ENCODE assay signal across 8 mouse cellular contexts in genomic region chr4:109279689-109280458, GRCm38 (mm10). TPM values are rescaled to one million over a fixed set of nuclear protein-coding genes. Genes with fewer than 3 reads are reported as not detected.
DNase-seq lines count a peak whose midpoint lies in the region; ATAC-seq and TF ChIP-seq lines count a peak whose summit lies in the region.

Gene Eps15 (plus strand): TSS chr4:109280268.

- peak within 1 kb of the TSS; percentile 58 for H3K27ac ChIP-seq in CH12.LX (ENCODE audit: insufficient read depth, low read depth)
- H3K27ac ChIP-seq in forebrain, embryonic 12.5 days, result no peak within 1 kb of the TSS; the same call in 1 of the 2 replicates
- peak within 1 kb of the TSS; percentile 79 for H3K27ac ChIP-seq in heart, postnatal 0 days (ENCODE audit: low read depth)
- peak within 1 kb of the TSS; percentile 93 for H3K27ac ChIP-seq in liver, embryonic 16.5 days (ENCODE audit: low read length)
- peak within 1 kb of the TSS; percentile 70 for H3K27ac ChIP-seq in neural tube, embryonic 13.5 days (replicated peaks)
- H3K27ac ChIP-seq in testis, adult 2 months (ENCODE audit: control insufficient read depth, insufficient read depth, low read depth, low read length), result peak within 1 kb of the TSS; percentile 64

- TF ChIP-seq CTCF in CH12.LX (conservative IDR thresholded peaks at IDR 0.05 in 1 of 2, IDR thresholded peaks at IDR 0.05 in 1 of 2; ENCODE audit: low read depth in 2 of 2, low read length in 2 of 2), result no peak
- no peak for TF ChIP-seq CTCF in heart, postnatal 0 days (IDR thresholded peaks at IDR 0.05; ENCODE audit: low read depth)
- TF ChIP-seq CTCF in testis, adult 2 months (IDR thresholded peaks at IDR 0.05; ENCODE audit: control insufficient read depth, insufficient read depth, insufficient replicate concordance, low read depth, low read length), result no peak

- dilution Hi-C loops in CH12.LX (cut with MboI; ENCODE audit: extremely low pct_ligation_motif_present, extremely low pct_unique_long_range_greater_than_20kb, low sequenced_read_pairs), result no loop called here

- H3K27me3 ChIP-seq in CH12.LX (replicated peaks), result no peaks in the 10 kb centered on the region
- H3K27me3 ChIP-seq in forebrain, embryonic 12.5 days, result 0 out of 2 replicates have a peak, but pooled peaks cover 3% of the 10 kb centered on the region
- H3K27me3 ChIP-seq in heart, postnatal 0 days (ENCODE audit: control insufficient read depth, insufficient read depth, low read length), result no peaks in the 10 kb centered on the region
- no peaks in the 10 kb centered on the region for H3K27me3 ChIP-seq in liver, embryonic 16.5 days (ENCODE audit: control insufficient read depth, insufficient read depth, low read depth, low read length)
- no peaks in the 10 kb centered on the region for H3K27me3 ChIP-seq in neural tube, embryonic 13.5 days
- no peaks in the 10 kb centered on the region for H3K27me3 ChIP-seq in testis, adult 2 months (ENCODE audit: control insufficient read depth, insufficient read depth, low read length)

- peak; percentile 69 for TF ChIP-seq POLR2A in CH12.LX (IDR thresholded peaks at IDR 0.05; ENCODE audit: low read depth, low read length)
- no peak; the same call in 1 of the 2 replicates for TF ChIP-seq POLR2A in testis, adult 2 months (IDR thresholded peaks at IDR 0.05; ENCODE audit: control insufficient read depth, low read depth, low read length)

- peaks cover 8 to 34% of the 10 kb centered on the region in 2 experiments for H3K4me1 ChIP-seq in CH12.LX (ENCODE audit: control insufficient read depth in 1 of 2, insufficient read depth in 2 of 2)
- H3K4me1 ChIP-seq in forebrain, embryonic 12.5 days, result 0 out of 2 replicates have a peak, but pooled peaks cover 9% of the 10 kb centered on the region
- H3K4me1 ChIP-seq in heart, postnatal 0 days (ENCODE audit: control insufficient read depth, insufficient read depth), result peaks cover 12% of the 10 kb centered on the region
- peaks cover 21% of the 10 kb centered on the region for H3K4me1 ChIP-seq in liver, embryonic 16.5 days (ENCODE audit: control insufficient read depth, low read depth, low read length)
- H3K4me1 ChIP-seq in neural tube, embryonic 13.5 days (replicated peaks), result peaks cover 23% of the 10 kb centered on the region
- peaks cover 2% of the 10 kb centered on the region for H3K4me1 ChIP-seq in testis, adult 2 months (ENCODE audit: control insufficient read depth, insufficient read depth, low read length)

- DNase-seq in CH12.LX (ENCODE audit: extremely low read depth), result peak; percentile 93
- peak; percentile 92 for DNase-seq in c-Kit-positive CD71-positive TER-119-negative erythroid progenitor cells, embryonic 14.5 days (ENCODE audit: low read depth)
- DNase-seq in heart, postnatal 0 days (ENCODE audit: low spot score), result peak; percentile 91
- DNase-seq in kidney, postnatal 4 days, result peak; percentile 94 to 97

- H3K4me2 ChIP-seq in CH12.LX (ENCODE audit: insufficient read depth, low read depth, poor library complexity, severe bottlenecking), result peak within 1 kb of the TSS; percentile 84
- H3K4me2 ChIP-seq in forebrain, embryonic 12.5 days, result peak within 1 kb of the TSS; percentile 81
- H3K4me2 ChIP-seq in heart, postnatal 0 days (ENCODE audit: low read depth, low read length), result peak within 1 kb of the TSS; percentile 85
- peak within 1 kb of the TSS; percentile 81 for H3K4me2 ChIP-seq in liver, embryonic 16.5 days (ENCODE audit: low read depth, low read length)
- H3K4me2 ChIP-seq in neural tube, embryonic 13.5 days, result peak within 1 kb of the TSS; percentile 77

- peaks cover 0 to 2% of the 10 kb centered on the region in 2 experiments for H3K36me3 ChIP-seq in CH12.LX (replicated peaks in 1 of 2; ENCODE audit: control insufficient read depth in 1 of 2, insufficient read depth in 1 of 2, low read length in 1 of 2)
- H3K36me3 ChIP-seq in forebrain, embryonic 12.5 days (replicated peaks), result no peaks in the 10 kb centered on the region
- H3K36me3 ChIP-seq in heart, postnatal 0 days (replicated peaks; ENCODE audit: control insufficient read depth, insufficient read depth, low read length), result no peaks in the 10 kb centered on the region
- H3K36me3 ChIP-seq in liver, embryonic 16.5 days (ENCODE audit: control insufficient read depth, insufficient read depth), result no peaks in the 10 kb centered on the region
- no peaks in the 10 kb centered on the region for H3K36me3 ChIP-seq in neural tube, embryonic 13.5 days
- H3K36me3 ChIP-seq in testis, adult 2 months (ENCODE audit: control insufficient read depth, insufficient read depth, low read length), result no peaks in the 10 kb centered on the region

- H3K79me2 ChIP-seq in CH12.LX (replicated peaks; ENCODE audit: control insufficient read depth, extremely low read depth, insufficient read depth, poor library complexity, severe bottlenecking), result peaks cover 34% of the 10 kb centered on the region

- peak within 1 kb of the TSS; percentile 79 to 93 (median 92) for H3K4me3 ChIP-seq in CH12.LX (replicated peaks in 1 of 3; ENCODE audit: low read depth in 2 of 3, low read length in 2 of 3, poor library complexity in 1 of 3)
- peak within 1 kb of the TSS; percentile 90 for H3K4me3 ChIP-seq in forebrain, embryonic 12.5 days (replicated peaks)
- H3K4me3 ChIP-seq in heart, postnatal 0 days (ENCODE audit: low read depth, low read length), result peak within 1 kb of the TSS; percentile 86
- H3K4me3 ChIP-seq in liver, embryonic 16.5 days (ENCODE audit: low read depth, low read length), result peak within 1 kb of the TSS; percentile 96
- peak within 1 kb of the TSS; percentile 72 for H3K4me3 ChIP-seq in neural tube, embryonic 13.5 days
- H3K4me3 ChIP-seq in testis, adult 2 months (ENCODE audit: control insufficient read depth, low read depth, low read length), result peak within 1 kb of the TSS; percentile 95

- in situ Hi-C loops in CH12.LX (cut with MboI; ENCODE audit: low pct_ligation_motif_present, low pct_unique_long_range_greater_than_20kb, low sequenced_read_pairs), result no loop called here

- no peaks in the 10 kb centered on the region for H3K9me3 ChIP-seq in CH12.LX (replicated peaks; ENCODE audit: low read length)
- no peaks in the 10 kb centered on the region for H3K9me3 ChIP-seq in forebrain, embryonic 12.5 days
- H3K9me3 ChIP-seq in heart, postnatal 0 days (replicated peaks; ENCODE audit: control insufficient read depth, low read length), result no peaks in the 10 kb centered on the region
- no peaks in the 10 kb centered on the region for H3K9me3 ChIP-seq in liver, embryonic 16.5 days (replicated peaks; ENCODE audit: control insufficient read depth, low read length)
- H3K9me3 ChIP-seq in neural tube, embryonic 13.5 days, result no peaks in the 10 kb centered on the region

- H3K9ac ChIP-seq in CH12.LX (ENCODE audit: insufficient read depth, low read depth), result peak within 1 kb of the TSS; percentile 93
- H3K9ac ChIP-seq in forebrain, embryonic 12.5 days, result peak within 1 kb of the TSS; percentile 82
- peak within 1 kb of the TSS; percentile 84 for H3K9ac ChIP-seq in heart, postnatal 0 days (replicated peaks; ENCODE audit: low read depth, low read length)
- peak within 1 kb of the TSS; percentile 98 for H3K9ac ChIP-seq in liver, embryonic 16.5 days (ENCODE audit: low read depth, low read length)
- peak within 1 kb of the TSS; percentile 81 for H3K9ac ChIP-seq in neural tube, embryonic 13.5 days

- peak; percentile 95 for ATAC-seq in forebrain, embryonic 12.5 days (ENCODE audit: low FRiP score)
- peak; percentile 96 for ATAC-seq in heart, postnatal 0 days (ENCODE audit: insufficient read depth, low read depth)
- peak; percentile 96 for ATAC-seq in liver, embryonic 16.5 days (ENCODE audit: low read depth)
- peak; percentile 95 for ATAC-seq in neural tube, embryonic 13.5 days (ENCODE audit: low read depth)

- WGBS in forebrain, embryonic 12.5 days, result 4% methylated on average over 34 of the region's 44 CpGs
- 4% methylated on average over 28 of the region's 44 CpGs for WGBS in heart, postnatal 0 days
- 2% methylated on average over 37 of the region's 44 CpGs for WGBS in liver, embryonic 16.5 days (ENCODE audit: insufficient replicate concordance)
- WGBS in neural tube, embryonic 13.5 days, result 5% methylated on average over 26 of the region's 44 CpGs

- no peak for TF ChIP-seq RAD21 in CH12.LX (IDR thresholded peaks at IDR 0.05; ENCODE audit: low read depth, low read length)

- peak; percentile 55; the same call in 1 of the 2 replicates for TF ChIP-seq EP300 in CH12.LX (IDR thresholded peaks at IDR 0.05; ENCODE audit: low read length)
- peak; percentile 80; the same call in 1 of the 2 replicates for TF ChIP-seq EP300 in heart, postnatal 0 days (IDR thresholded peaks at IDR 0.05; ENCODE audit: low read depth)

TF ChIP-seq in CH12.LX, 34 proteins besides CTCF, POLR2A, EP300 and RAD21 (continues in another document):
- TF ChIP-seq IRF4 (IDR thresholded peaks at IDR 0.05; ENCODE audit: low read depth, low read length) (peak; percentile 70), SIN3A (IDR thresholded peaks at IDR 0.05; ENCODE audit: low read length) (peak; percentile 93), MAX (IDR thresholded peaks at IDR 0.05; ENCODE audit: low read length) (peak; percentile 30), MAFK (IDR thresholded peaks at IDR 0.05; ENCODE audit: insufficient replicate concordance, low read length) (peak; percentile 13; the same call in 1 of the 2 replicates), ZMIZ1 (IDR thresholded peaks at IDR 0.05; ENCODE audit: low read depth, low read length) (no peak; the same call in 1 of the 2 replicates), MYC (IDR thresholded peaks at IDR 0.05; ENCODE audit: low read depth, low read length) (no peak), POLR2AphosphoS2 (IDR thresholded peaks at IDR 0.05; ENCODE audit: low read depth, low read length) (no peak), E2F4 (IDR thresholded peaks at IDR 0.05; ENCODE audit: insufficient replicate concordance, low read depth, low read length) (no peak), UBTF (IDR thresholded peaks at IDR 0.05; ENCODE audit: low read depth, low read length) (0 out of 2 replicates have a peak, but pooled peaks have one; percentile 13), KAT2A (IDR thresholded peaks at IDR 0.05; ENCODE audit: insufficient replicate concordance, low read length) (no peak), SMC3 (IDR thresholded peaks at IDR 0.05; ENCODE audit: low read depth, low read length) (peak; percentile 20; the same call in 1 of the 2 replicates), RCOR1 (conservative IDR thresholded peaks at IDR 0.05; ENCODE audit: low read depth, low read length) (peak; percentile 89; the same call in 1 of the 2 replicates)

RNA-seq across cellular contexts. Expression of gene Eps15, which starts in this region (rescaled TPM):
- total RNA-seq in CH12.LX (2012; rRNA removed) (23.4 and 24.8 TPM in 2 replicates), CH12.LX (2014; rRNA removed) (39.6 and 41.5 TPM in 2 replicates)
- 54.5 and 60.4 TPM in 2 replicates for polyA plus RNA-seq in CH12.LX (2012; ENCODE audit: insufficient read length, low read depth)
- 47.4 and 48.3 TPM in 2 replicates for polyA plus RNA-seq in forebrain, embryonic 12.5 days (2016; fragmentation: Nextera tagmentation; extraction: Ambion mirVana)
- 14.0 and 26.2 TPM in 2 replicates for total RNA-seq in heart, postnatal 0 days (2014; rRNA removed; ENCODE audit: low replicate concordance)
- 17.4 and 18.2 TPM in 2 replicates for polyA plus RNA-seq in heart, postnatal 0 days (2015; fragmentation: Nextera tagmentation; extraction: Ambion mirVana)
- polyA plus RNA-seq in liver, embryonic 16.5 days (2015; fragmentation: Nextera tagmentation; extraction: Ambion mirVana), result 35.7 and 37.5 TPM in 2 replicates
- polyA plus RNA-seq in neural tube, embryonic 13.5 days (2015; fragmentation: Nextera tagmentation; extraction: Ambion mirVana), result 74.4 and 76.8 TPM in 2 replicates
- polyA plus RNA-seq in testis, adult 2 months (2012; rRNA removed), result 36.4 and 39.4 TPM in 2 replicates
